Mouse (Mus musculus) embryonic facial prominence, embryonic 15.5 days (tissue): Measurements from ENCODE around the gene Magohb. TPM values are rescaled to one million over a fixed set of nuclear protein-coding genes. Genes with fewer than 3 reads are reported as not detected.

Source experiments
- ATAC-seq: fragments of 200-750 bp; cut with Nextera tagmentation; 2 replicates; pipeline ENCODE4 v1.8.0; 2017; ENCODE audit warnings: low read depth, moderate TSS enrichment; ENCODE audit not compliant: insufficient number of reproducible peaks, low FRiP score, low TSS enrichment
- H3K27ac ChIP-seq: fragments of 300-500 bp; sonication (generic); replicated peaks from 2 replicates; pipeline ENCODE4 v1.5.1; 2015; ENCODE audit warnings: mild to moderate bottlenecking, inconsistent platforms
- H3K27me3 ChIP-seq: fragments of 300-500 bp; sonication (generic); 2 replicates; pipeline ENCODE4 v1.6.1; 2015; ENCODE audit warnings: inconsistent platforms
- H3K36me3 ChIP-seq: fragments of 300-500 bp; sonication (generic); 2 replicates; pipeline ENCODE4 v1.6.1; 2015; ENCODE audit warnings: mild to moderate bottlenecking, inconsistent platforms
- H3K4me1 ChIP-seq: fragments of 300-500 bp; sonication (generic); 2 replicates; pipeline ENCODE4 v1.6.1; 2015; ENCODE audit warnings: inconsistent platforms
- H3K4me2 ChIP-seq: fragments of 300-500 bp; sonication (generic); replicated peaks from 2 replicates; pipeline ENCODE4 v1.6.1; 2015; ENCODE audit warnings: mild to moderate bottlenecking, inconsistent platforms
- H3K4me3 ChIP-seq: fragments of 300-500 bp; sonication (generic); replicated peaks from 2 replicates; pipeline ENCODE4 v1.5.1; 2015; ENCODE audit warnings: mild to moderate bottlenecking, inconsistent platforms
- H3K9ac ChIP-seq: fragments of 300-500 bp; sonication (generic); 2 replicates; pipeline ENCODE4 v1.6.1; 2015; ENCODE audit warnings: inconsistent platforms
- H3K9me3 ChIP-seq: fragments of 300-500 bp; sonication (generic); replicated peaks from 2 replicates; pipeline ENCODE4 v1.6.1; 2016; ENCODE audit warnings: inconsistent platforms
- WGBS: fragments of 180-500 bp; shearing (Covaris S2); methylation state at CpG from one replicate; pipeline ENCODE4 v1.1.7; 2015; 5-methylcytosine and 5-hydroxymethylcytosine counted together
- polyA plus RNA-seq: library from polyadenylated mRNA; unstranded; fragments of >200 nt; fragmentation: Nextera tagmentation; extraction: Ambion mirVana; gene quantifications from 2 replicates; pipeline ENCODE4 v1.2.1, GENCODE M21; 2015

The Magohb gene
- polyA plus RNA-seq, 1 experiment from 2014 or later: 46.3 TPM

DNA sequence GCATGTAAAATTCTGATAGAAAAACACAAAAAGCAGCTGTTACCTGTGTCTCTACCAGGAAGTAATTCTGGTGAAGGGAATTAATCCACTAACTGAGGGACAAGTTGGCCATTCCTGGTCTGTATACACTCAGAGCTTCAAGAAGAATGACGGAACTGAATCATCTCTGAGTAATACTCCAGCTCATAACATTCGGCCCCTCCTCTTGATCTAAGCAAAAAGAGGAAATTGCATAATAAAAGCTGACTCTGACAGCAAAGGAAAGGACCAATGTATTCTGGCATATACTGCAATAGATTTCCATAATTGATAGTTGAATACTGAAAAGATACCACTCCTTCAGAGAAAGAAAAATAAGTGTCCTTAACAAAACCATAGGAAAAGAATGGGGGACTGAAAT, 45.8 kb downstream of the Magohb start, which contains the start of gene Klra2:
TSS of gene Klra2 (minus strand) at position 157 of the 400 bp plus-strand sequence.
- H3K36me3 ChIP-seq: no peaks in the 10 kb centered on the region
- no peak within 1 kb of the TSS for H3K9ac ChIP-seq
- no peak within 1 kb of the TSS for H3K27ac ChIP-seq
- H3K4me2 ChIP-seq: no peak within 1 kb of the TSS
- no peak for ATAC-seq
- no peak within 1 kb of the TSS for H3K4me3 ChIP-seq
- no peaks in the 10 kb centered on the region for H3K4me1 ChIP-seq
- 82% methylated on average over 2 of the region's 2 CpGs for WGBS
- H3K9me3 ChIP-seq: no peaks in the 10 kb centered on the region
- H3K27me3 ChIP-seq: no peaks in the 10 kb centered on the region

DNA sequence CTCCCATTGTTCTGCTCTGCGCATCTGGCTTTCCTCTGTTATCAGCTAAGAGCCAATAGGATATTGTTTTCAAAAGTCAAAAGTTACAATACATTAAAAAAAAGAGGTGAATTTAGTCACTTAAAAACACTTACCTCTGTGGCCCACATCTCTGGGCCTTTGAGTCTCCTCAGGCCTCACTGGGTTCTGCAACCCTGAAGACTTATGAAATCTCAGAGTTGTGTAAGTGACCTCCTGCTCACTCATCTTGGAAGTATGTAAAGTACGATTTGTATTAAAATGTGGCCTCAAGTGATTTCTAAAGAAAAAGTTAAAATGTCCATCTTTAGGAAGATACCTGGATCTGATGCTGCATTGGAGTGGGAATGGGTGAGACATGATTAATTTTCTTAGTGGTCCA, 48.0 kb downstream of the Magohb start:
- no peaks in the 10 kb centered on the region for H3K4me1 ChIP-seq
- no peak overlapping the region for H3K4me3 ChIP-seq
- H3K27me3 ChIP-seq: no peaks in the 10 kb centered on the region
- WGBS: 73% methylated on average over 2 of the region's 2 CpGs
- no peaks in the 10 kb centered on the region for H3K36me3 ChIP-seq
- H3K27ac ChIP-seq: no peak overlapping the region
- no peak overlapping the region for H3K4me2 ChIP-seq
- ATAC-seq: no peak
- no peak overlapping the region for H3K9ac ChIP-seq
- H3K9me3 ChIP-seq: no peaks in the 10 kb centered on the region

Other genes starting within 250 kb of the Magohb start
- gene Klra2, start 45.9 kb downstream of the Magohb start, polyA plus RNA-seq: 0.51 TPM in 1 of 2 replicates, not detected in the other
- 0.64 and 0.73 TPM in 2 replicates for gene Styk1, start 60.4 kb upstream of the Magohb start, polyA plus RNA-seq
- 58.9 and 81.4 TPM in 2 replicates for gene Ybx3, start 95.2 kb upstream of the Magohb start, polyA plus RNA-seq
- 1.1 and 5.4 TPM in 2 replicates for gene 5430401F13Rik, start 193.2 kb upstream of the Magohb start, polyA plus RNA-seq
- gene Gm6619, start 193.2 kb upstream of the Magohb start, polyA plus RNA-seq: 0.76 and 10.8 TPM in 2 replicates